Mouse (Mus musculus) forebrain, postnatal 0 days (tissue): ENCODE measurements around the gene Ssbp2. TPM values are rescaled to one million over a fixed set of nuclear protein-coding genes. Genes with fewer than 3 reads are reported as not detected.

Source experiments
- ATAC-seq: fragments of 200-750 bp; cut with Nextera tagmentation; 2 replicates; pipeline ENCODE4 v1.8.0; 2017; ENCODE audit warnings: mild to moderate bottlenecking, moderate library complexity
- DNase-seq: peaks from one replicate; pipeline ENCODE4 v3.0.0-alpha.2; 2015
- H3K27ac ChIP-seq: fragments of 300-500 bp; sonication (generic); 2 replicates; pipeline ENCODE4 v1.5.1; 2014; ENCODE audit warnings: low read depth, mild to moderate bottlenecking, antibody characterized with exemption, low read length, moderate library complexity, mixed read lengths
- H3K27me3 ChIP-seq: fragments of 300-500 bp; sonication (generic); 2 replicates; pipeline ENCODE4 v1.6.1; 2014; ENCODE audit warnings: mild to moderate bottlenecking, low read length, mixed read lengths; ENCODE audit not compliant: insufficient read depth
- H3K36me3 ChIP-seq: fragments of 300-500 bp; sonication (generic); 2 replicates; pipeline ENCODE4 v1.6.1; 2014; ENCODE audit warnings: mild to moderate bottlenecking, moderate library complexity; ENCODE audit not compliant: insufficient read depth
- H3K4me1 ChIP-seq: fragments of 300-500 bp; sonication (generic); 2 replicates; pipeline ENCODE4 v1.6.1; 2014; ENCODE audit warnings: antibody characterized with exemption; ENCODE audit not compliant: insufficient read depth
- H3K4me2 ChIP-seq: fragments of 300-500 bp; sonication (generic); 2 replicates; pipeline ENCODE4 v1.6.1; 2014; ENCODE audit warnings: low read depth, mild to moderate bottlenecking, moderate library complexity
- H3K4me3 ChIP-seq: fragments of 300-500 bp; sonication (generic); 2 replicates; pipeline ENCODE4 v1.5.1; 2014; ENCODE audit warnings: low read depth, low read length, mixed read lengths
- H3K9ac ChIP-seq: fragments of 300-500 bp; sonication (generic); 2 replicates; pipeline ENCODE4 v1.6.1; 2014; ENCODE audit warnings: mild to moderate bottlenecking
- H3K9me3 ChIP-seq: fragments of 300-500 bp; sonication (generic); 2 replicates; pipeline ENCODE4 v1.6.1; 2016; ENCODE audit warnings: low read length
- CTCF ChIP-seq: sonication (generic); IDR thresholded peaks from 2 replicates; pipeline ENCODE4 v1.5.1; 2016; ENCODE audit warnings: antibody characterized with exemption, control low read depth, low read depth
- WGBS: fragments of 180-500 bp; shearing (Covaris S2); extraction: QIAGEN DNeasy Blood & Tissue Kit; methylation state at CpG from one replicate; pipeline ENCODE4 v1.1.7; 2014; 5-methylcytosine and 5-hydroxymethylcytosine counted together
- polyA plus RNA-seq: library from polyadenylated mRNA; unstranded; fragments of >200 nt; fragmentation: Nextera tagmentation; extraction: Ambion mirVana; gene quantifications from 2 replicates; pipeline ENCODE4 v1.2.1, GENCODE M21; 2015
- total RNA-seq: library from RNA; depleted of rRNA; stranded (reverse); fragments of >200 nt; gene quantifications from 2 replicates; pipeline ENCODE4 v1.2.3, GENCODE M21; 2014

Gene Ssbp2
- total and polyA plus RNA-seq, 2 experiments from 2014 or later: 167 to 249 TPM

DNA sequence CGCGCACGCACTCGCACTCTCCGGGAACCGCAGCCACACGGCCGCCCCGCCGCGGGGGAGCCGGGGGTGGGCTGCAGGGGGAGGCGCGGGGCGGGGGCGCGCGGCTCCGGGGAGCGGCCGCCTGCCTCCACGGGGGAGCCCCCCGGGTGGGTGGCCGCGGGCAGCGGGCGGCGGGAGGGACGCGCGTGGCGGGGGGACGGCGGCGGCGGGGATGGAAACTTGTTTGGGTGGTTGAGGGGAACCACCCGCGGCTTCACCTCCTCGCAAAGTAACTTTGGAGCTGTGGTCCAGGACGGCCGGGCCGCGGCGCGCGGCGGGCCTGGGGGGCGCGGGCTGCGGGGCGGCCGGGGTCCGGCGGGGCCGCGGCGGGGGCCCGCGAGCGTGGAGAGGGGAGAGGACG is 1.2 kb downstream of the Ssbp2 start:
- peak overlapping the region; percentile 69 for H3K9ac ChIP-seq
- 2% methylated on average over 51 of the region's 61 CpGs for WGBS
- H3K36me3 ChIP-seq: no peaks in the 10 kb centered on the region
- ATAC-seq (no peak; the same call in none of the 2 replicates), DNase-seq (no peak)
- H3K4me2 ChIP-seq: peak overlapping the region; percentile 76
- no peak for TF ChIP-seq CTCF
- H3K27ac ChIP-seq: peak overlapping the region; percentile 94
- H3K4me3 ChIP-seq: peak overlapping the region; percentile 91
- no peaks in the 10 kb centered on the region for H3K27me3 ChIP-seq
- no peaks in the 10 kb centered on the region for H3K9me3 ChIP-seq
- peaks cover 7% of the 10 kb centered on the region for H3K4me1 ChIP-seq

DNA sequence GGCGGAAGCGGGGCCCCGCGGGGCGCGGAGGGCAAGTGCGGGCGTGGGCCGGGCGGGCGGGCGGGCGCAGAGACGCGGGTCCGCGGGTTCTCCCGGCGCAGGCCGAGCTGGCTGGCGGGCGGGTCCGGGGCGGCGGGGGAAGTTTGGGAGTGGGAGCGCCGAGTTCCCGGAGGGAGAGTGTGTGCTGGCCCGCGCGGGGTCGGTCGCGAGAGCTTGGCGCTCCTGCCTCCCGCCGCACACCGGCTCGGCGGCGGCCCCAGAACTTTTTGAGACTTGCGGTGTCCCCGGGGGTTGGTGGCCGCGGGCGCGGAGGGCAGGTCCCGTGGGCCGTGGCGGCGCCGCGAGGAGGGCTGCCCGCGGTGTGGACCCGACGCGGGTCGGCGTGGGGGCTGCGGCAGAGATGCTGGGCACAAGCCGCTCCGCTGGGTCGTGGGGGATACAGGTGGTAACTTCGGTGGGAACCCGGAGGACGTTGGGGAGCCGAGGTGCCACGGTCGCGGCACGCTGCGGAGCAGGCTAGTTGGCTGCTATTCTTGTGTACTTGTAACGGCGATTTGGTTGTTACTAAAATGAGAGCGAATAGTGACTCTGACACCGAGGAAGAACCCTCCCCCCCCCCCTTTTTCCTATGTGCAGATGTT is 1.7 kb downstream of the Ssbp2 start:
- H3K36me3 ChIP-seq: no peaks in the 10 kb centered on the region
- H3K4me3 ChIP-seq: peak overlapping the region; percentile 91
- no peak for ATAC-seq
- H3K9me3 ChIP-seq: no peaks in the 10 kb centered on the region
- H3K27ac ChIP-seq: peak overlapping the region; percentile 94
- no peak for TF ChIP-seq CTCF
- H3K4me1 ChIP-seq: peaks cover 7% of the 10 kb centered on the region
- peak overlapping the region; percentile 76 for H3K4me2 ChIP-seq
- H3K27me3 ChIP-seq: no peaks in the 10 kb centered on the region
- 2% methylated on average over 54 of the region's 77 CpGs for WGBS
- peak overlapping the region; percentile 69 for H3K9ac ChIP-seq
- no peak for DNase-seq

DNA sequence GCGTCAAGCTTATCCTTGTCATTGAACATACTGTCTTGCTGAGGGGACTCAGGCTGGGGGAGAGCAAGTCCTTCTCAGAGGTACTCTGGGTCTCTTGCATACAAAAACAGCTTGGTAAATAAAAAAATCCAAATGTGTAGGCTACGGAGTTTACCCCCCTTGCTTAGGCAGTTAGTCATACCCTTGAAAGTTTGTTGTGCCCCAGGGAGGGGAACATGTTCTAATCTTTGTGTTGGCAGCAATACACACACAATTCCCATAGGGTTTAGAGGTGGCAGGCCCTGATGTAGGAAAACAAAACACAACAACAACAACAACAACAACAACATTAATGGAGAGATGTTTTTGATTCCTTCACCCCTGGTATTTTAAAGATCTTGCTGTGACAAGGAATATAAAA is 2.3 kb downstream of the Ssbp2 start:
- no peaks in the 10 kb centered on the region for H3K36me3 ChIP-seq
- no peak for DNase-seq
- no peaks in the 10 kb centered on the region for H3K9me3 ChIP-seq
- peak overlapping the region; percentile 94 for H3K27ac ChIP-seq
- peak overlapping the region; percentile 69 for H3K9ac ChIP-seq
- WGBS: 0% methylated on average over 2 of the region's 2 CpGs
- peak overlapping the region; percentile 91 for H3K4me3 ChIP-seq
- ATAC-seq: no peak
- H3K4me2 ChIP-seq: peak overlapping the region; percentile 76
- H3K4me1 ChIP-seq: peaks cover 7% of the 10 kb centered on the region
- no peak for TF ChIP-seq CTCF
- no peaks in the 10 kb centered on the region for H3K27me3 ChIP-seq

DNA sequence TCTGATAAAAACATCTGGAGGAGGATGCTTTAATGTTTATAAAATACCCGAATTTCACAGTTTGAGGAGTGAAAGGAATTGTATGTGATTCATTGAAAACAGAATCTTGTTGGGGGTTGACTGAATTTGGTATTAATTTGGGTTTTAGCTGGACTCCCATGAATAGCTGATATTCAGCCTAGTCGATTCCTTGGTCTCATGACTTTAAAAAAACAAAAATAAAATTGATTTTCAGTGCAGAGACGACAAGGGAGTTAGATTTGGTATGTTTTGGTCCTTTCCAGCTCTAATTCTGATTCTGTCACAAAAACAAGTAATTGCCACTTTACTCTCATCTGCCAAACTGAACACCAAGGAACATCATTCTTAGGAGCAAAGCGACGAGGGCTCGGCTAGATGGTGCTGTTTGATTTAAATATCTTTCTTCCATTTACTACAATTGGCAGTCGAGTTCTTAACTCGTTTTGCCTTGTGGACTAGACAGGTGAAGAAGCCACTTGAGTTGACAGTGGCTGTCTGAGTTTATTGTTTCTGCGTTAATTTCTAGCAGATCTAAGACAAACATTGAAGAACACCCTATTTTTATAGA is 2.9 kb downstream of the Ssbp2 start:
- TF ChIP-seq CTCF: peak; percentile 66
- H3K4me2 ChIP-seq: peak overlapping the region; percentile 76
- DNase-seq: peak; percentile 77
- H3K4me3 ChIP-seq: peak overlapping the region; percentile 91
- H3K36me3 ChIP-seq: no peaks in the 10 kb centered on the region
- no peak for ATAC-seq
- peak overlapping the region; percentile 69; the same call in 1 of the 2 replicates for H3K9ac ChIP-seq
- H3K9me3 ChIP-seq: no peaks in the 10 kb centered on the region
- peaks cover 7% of the 10 kb centered on the region for H3K4me1 ChIP-seq
- H3K27me3 ChIP-seq: no peaks in the 10 kb centered on the region
- H3K27ac ChIP-seq: no peak overlapping the region
- 7% methylated on average over 9 of the region's 9 CpGs for WGBS

DNA sequence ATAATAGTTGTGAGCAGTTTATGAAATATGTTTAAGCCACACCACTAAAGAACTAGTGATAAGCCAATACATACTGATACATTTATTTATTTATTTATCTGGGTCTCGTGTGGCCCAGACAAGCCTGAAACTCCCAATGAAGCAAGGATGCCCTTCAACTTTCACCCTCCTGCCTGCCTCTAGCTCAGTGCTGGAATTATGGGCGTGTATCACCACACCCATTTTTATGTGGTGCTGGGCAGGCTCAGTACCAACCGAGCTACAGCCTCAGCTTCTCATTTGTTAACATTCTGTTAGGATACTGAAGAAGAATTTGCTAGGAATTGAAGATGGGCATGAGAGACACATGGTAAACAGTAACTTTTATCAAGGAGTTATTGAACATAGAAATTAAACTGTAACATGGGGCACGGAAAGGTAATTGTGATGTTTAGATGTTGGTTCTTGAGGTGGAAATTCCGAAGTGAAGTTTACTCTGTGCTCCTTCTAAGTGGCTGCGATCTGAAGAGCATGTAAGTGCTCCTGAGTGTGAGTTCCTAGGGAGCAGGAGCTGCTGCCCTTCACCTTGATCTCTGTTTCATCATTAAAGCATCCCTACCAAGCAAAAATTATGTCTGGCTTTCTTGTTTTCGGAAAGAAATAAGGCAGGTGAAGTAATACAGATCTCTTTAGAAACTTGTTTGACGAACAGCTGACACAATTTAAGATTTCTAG is 5.1 kb downstream of the Ssbp2 start:
- H3K9ac ChIP-seq: no peak overlapping the region
- H3K4me1 ChIP-seq: peaks cover 1% of the 10 kb centered on the region; the same call in 1 of the 2 replicates
- H3K9me3 ChIP-seq: no peaks in the 10 kb centered on the region
- ATAC-seq: no peak
- H3K36me3 ChIP-seq: no peaks in the 10 kb centered on the region
- H3K4me3 ChIP-seq: no peak overlapping the region
- no peak for TF ChIP-seq CTCF
- 83% methylated on average over 8 of the region's 8 CpGs for WGBS
- DNase-seq: no peak
- H3K27me3 ChIP-seq: no peaks in the 10 kb centered on the region
- H3K4me2 ChIP-seq: no peak overlapping the region
- H3K27ac ChIP-seq: no peak overlapping the region

DNA sequence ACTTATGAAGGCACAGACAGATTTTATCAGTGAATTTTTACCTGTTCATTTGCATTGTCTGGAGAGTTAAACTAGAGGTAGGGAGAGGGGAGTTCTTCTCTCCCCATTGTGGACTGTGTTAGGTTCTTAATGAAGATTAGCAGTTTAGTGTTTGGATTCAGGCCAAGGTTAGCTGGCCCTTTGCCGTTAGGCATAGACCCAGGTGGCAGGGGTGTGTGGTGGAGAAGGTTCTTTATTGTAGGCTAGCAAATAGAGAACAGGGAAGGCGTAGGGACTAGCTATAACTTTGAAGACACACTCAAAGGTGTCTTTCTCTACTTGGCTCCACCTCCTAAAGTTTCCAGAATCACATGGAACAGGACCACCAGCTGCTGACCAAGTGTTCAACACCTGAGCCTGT is 11.5 kb downstream of the Ssbp2 start:
- 41% methylated on average over 2 of the region's 2 CpGs for WGBS
- no peak overlapping the region for H3K4me3 ChIP-seq
- H3K36me3 ChIP-seq: no peaks in the 10 kb centered on the region
- no peak overlapping the region for H3K4me2 ChIP-seq
- H3K4me1 ChIP-seq: no peaks in the 10 kb centered on the region
- no peaks in the 10 kb centered on the region for H3K9me3 ChIP-seq
- H3K27me3 ChIP-seq: no peaks in the 10 kb centered on the region
- no peak overlapping the region for H3K27ac ChIP-seq
- DNase-seq: no peak
- TF ChIP-seq CTCF: no peak
- no peak for ATAC-seq
- H3K9ac ChIP-seq: no peak overlapping the region

DNA sequence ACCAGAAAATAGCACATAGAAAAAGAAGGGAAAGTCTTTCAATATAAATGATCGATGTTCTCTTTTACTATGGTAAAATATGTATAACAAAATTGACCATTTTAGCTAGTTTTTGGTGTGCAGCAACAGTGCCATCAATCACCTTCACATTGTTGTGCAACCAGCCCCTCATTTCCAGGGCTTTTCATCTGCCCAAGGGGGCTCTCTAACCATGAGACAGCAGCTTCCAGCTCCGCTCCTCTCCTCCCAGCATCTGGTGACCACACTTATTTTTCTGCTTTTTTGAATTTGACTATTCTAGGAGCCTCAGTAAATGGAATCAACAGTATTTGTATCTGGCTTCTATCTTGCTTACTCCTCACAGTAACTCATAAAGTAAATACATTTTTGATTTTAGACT is 11.9 kb downstream of the Ssbp2 start:
- no peak overlapping the region for H3K27ac ChIP-seq
- ATAC-seq (no peak), DNase-seq (no peak)
- no peaks in the 10 kb centered on the region for H3K9me3 ChIP-seq
- TF ChIP-seq CTCF: no peak
- 94% methylated on average over 2 of the region's 2 CpGs for WGBS
- no peak overlapping the region for H3K4me2 ChIP-seq
- H3K27me3 ChIP-seq: no peaks in the 10 kb centered on the region
- H3K4me1 ChIP-seq: no peaks in the 10 kb centered on the region
- H3K4me3 ChIP-seq: no peak overlapping the region
- H3K9ac ChIP-seq: no peak overlapping the region
- no peaks in the 10 kb centered on the region for H3K36me3 ChIP-seq
